Mouse (Mus musculus) bone marrow, adult 2 months (tissue): ENCODE data around the gene Ostf1.

Experiments
- CTCF ChIP-seq: fragments of 200-500 bp; IDR thresholded peaks from 2 replicates; pipeline ENCODE4 v1.5.1; 2011; ENCODE audit warnings: low read length, control low read depth; ENCODE audit not compliant: control insufficient read depth, insufficient read depth
- POLR2A ChIP-seq: fragments of 200-500 bp; IDR thresholded peaks from 2 replicates; pipeline ENCODE4 v1.6.1; 2011; ENCODE audit warnings: low read depth, mild to moderate bottlenecking, control low read depth, low read length, borderline replicate concordance; ENCODE audit not compliant: control insufficient read depth

- no peak for TF ChIP-seq CTCF
- no peak for TF ChIP-seq POLR2A
Observed at GRCm38 (mm10) chr19:18643411-18643810, 11.8 kb upstream of the Ostf1 start.
